Mouse (Mus musculus) myocyte (in vitro differentiated cells): ENCODE results near the gene Fkbp10. TPM values are rescaled to one million over a fixed set of nuclear protein-coding genes. Genes with fewer than 3 reads are reported as not detected.

Experiments used
- H3K27me3 ChIP-seq: one replicate; pipeline ENCODE4 v1.6.1; 2011; ENCODE audit not compliant: control insufficient read depth, insufficient read depth, insufficient read length
- H3K36me3 ChIP-seq: one replicate; pipeline ENCODE4 v1.6.1; 2011; ENCODE audit not compliant: control insufficient read depth, insufficient read depth
- H3K4me2 ChIP-seq: one replicate; pipeline ENCODE4 v1.6.1; 2011; ENCODE audit warnings: low read depth, control low read depth
- H3K4me3 ChIP-seq: one replicate; pipeline ENCODE4 v1.5.1; 2011; ENCODE audit warnings: mild to moderate bottlenecking, control low read depth, moderate library complexity
- H3K79me2 ChIP-seq: one replicate; pipeline ENCODE4 v1.6.1; 2011; ENCODE audit not compliant: control insufficient read depth, insufficient read depth
- H3ac ChIP-seq: one replicate; pipeline ENCODE4 v1.6.1; 2011; ENCODE audit not compliant: control insufficient read depth, insufficient read length
- CEBPB ChIP-seq: IDR thresholded peaks from 2 replicates; pipeline ENCODE4 v1.6.1; 2011; ENCODE audit warnings: mild to moderate bottlenecking, moderate library complexity; ENCODE audit not compliant: poor library complexity, insufficient read depth, severe bottlenecking
- E2F4 ChIP-seq: IDR thresholded peaks from one replicate; pipeline ENCODE4 v1.6.1; 2011; ENCODE audit warnings: mild to moderate bottlenecking, control low read depth, moderate library complexity; ENCODE audit not compliant: insufficient read depth
- MAX ChIP-seq: IDR thresholded peaks from one replicate; pipeline ENCODE4 v1.6.1; 2011; ENCODE audit warnings: low read depth, mild to moderate bottlenecking, control low read depth
- MYOD1 ChIP-seq, 3 experiments: IDR thresholded peaks; one replicate each; pipeline ENCODE4 v1.6.1; 2011; ENCODE audit warnings: control low read depth in 2 of 3, low read depth in 2 of 3, mild to moderate bottlenecking in 2 of 3, moderate library complexity in 1 of 3; ENCODE audit not compliant: insufficient read length in 2 of 3, control insufficient read depth in 1 of 3
- MYOG ChIP-seq, 3 experiments: IDR thresholded peaks; one replicate each; pipeline ENCODE4 v1.6.1; 2011; ENCODE audit warnings: control low read depth in 2 of 3, low read depth in 2 of 3, mild to moderate bottlenecking in 2 of 3; ENCODE audit not compliant: insufficient read length in 2 of 3, control insufficient read depth in 1 of 3, insufficient read depth in 1 of 3
- POLR2A ChIP-seq: IDR thresholded peaks from one replicate; pipeline ENCODE4 v1.6.1; 2011; ENCODE audit warnings: low read depth, mild to moderate bottlenecking, control low read depth, moderate library complexity; ENCODE audit not compliant: insufficient read length
- POLR2AphosphoS2 ChIP-seq: IDR thresholded peaks from one replicate; pipeline ENCODE4 v1.6.1; 2011; ENCODE audit warnings: low read depth, control low read depth; ENCODE audit not compliant: insufficient read length
- REST ChIP-seq: IDR thresholded peaks from one replicate; pipeline ENCODE4 v1.6.1; 2011; ENCODE audit warnings: mild to moderate bottlenecking, control low read depth, moderate library complexity; ENCODE audit not compliant: insufficient read depth, insufficient read length
- SRF ChIP-seq: IDR thresholded peaks from one replicate; pipeline ENCODE4 v1.6.1; 2011; ENCODE audit warnings: low read depth; ENCODE audit not compliant: control insufficient read depth, insufficient read length
- TCF12 ChIP-seq: IDR thresholded peaks from one replicate; pipeline ENCODE4 v1.6.1; 2011; ENCODE audit warnings: mild to moderate bottlenecking, control low read depth; ENCODE audit not compliant: poor library complexity, insufficient read depth, severe bottlenecking
- TCF3 ChIP-seq: IDR thresholded peaks from one replicate; pipeline ENCODE4 v1.6.1; 2011; ENCODE audit warnings: low read depth, control low read depth; ENCODE audit not compliant: insufficient read length
- USF1 ChIP-seq: IDR thresholded peaks from one replicate; pipeline ENCODE4 v1.6.1; 2011; ENCODE audit warnings: low read depth, mild to moderate bottlenecking, control low read depth, moderate library complexity
- polyA plus RNA-seq: library from polyadenylated mRNA; unstranded; fragments of >200 nt; fragmentation: generic; extraction: Trizol; gene quantifications from one replicate; pipeline ENCODE4 v1.2.1, GENCODE M21; 2012; ENCODE audit warnings: missing spikeins

Gene Fkbp10
- polyA plus RNA-seq, 1 experiment = 162 TPM

- no peak for TF ChIP-seq MYOG (IDR thresholded peaks at IDR 0.05; ENCODE audit: control insufficient read depth in 1 of 3, insufficient read depth in 1 of 3, insufficient read length in 2 of 3, low read depth in 2 of 3)
- TF ChIP-seq MAX = no peak
- TF ChIP-seq USF1 = no peak
- TF ChIP-seq TCF3 = no peak
- no peak for TF ChIP-seq POLR2AphosphoS2
- no peak for TF ChIP-seq SRF
- TF ChIP-seq CEBPB = no peak
- TF ChIP-seq REST = no peak
- no peak for TF ChIP-seq MYOD1 (IDR thresholded peaks at IDR 0.05; ENCODE audit: control insufficient read depth in 1 of 3, insufficient read length in 2 of 3, low read depth in 2 of 3)
- TF ChIP-seq TCF12 = no peak
- TF ChIP-seq E2F4 = no peak
- no peak for TF ChIP-seq POLR2A
- Histone ChIP-seq H3K4me3 (no peak overlapping the region), H3K79me2 (no peaks in the 10 kb centered on the region), H3ac (no peak overlapping the region), H3K4me2 (no peak overlapping the region), H3K27me3 (no peaks in the 10 kb centered on the region), H3K36me3 (no peaks in the 10 kb centered on the region)
Measured at GRCm38 (mm10) chr11:100404456-100405074, 10.9 kb upstream of the Fkbp10 start.

DNA sequence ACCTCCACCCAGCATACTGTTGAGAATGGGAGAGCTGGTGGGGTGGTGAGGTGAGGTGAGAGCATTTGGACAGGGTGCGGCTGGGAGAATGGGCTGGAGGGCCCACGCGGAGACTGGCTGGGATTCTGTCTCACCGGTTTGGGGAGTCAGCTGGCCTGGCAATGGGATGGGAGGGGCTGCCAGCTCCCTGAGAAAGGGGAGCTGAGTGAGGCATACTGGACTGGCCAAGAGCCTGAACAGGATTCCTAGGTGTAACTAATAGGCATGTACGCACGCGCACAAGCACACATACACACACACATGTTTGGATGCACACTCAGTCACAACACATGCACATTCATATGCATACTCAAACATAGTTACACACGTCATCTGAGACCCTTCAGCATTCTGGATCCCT lies 9.2 kb upstream of the Fkbp10 start:
- no peak overlapping the region for H3K4me2 ChIP-seq
- TF ChIP-seq REST (no peak), CEBPB (no peak), POLR2AphosphoS2 (peak; percentile 87), TCF12 (no peak)
- H3K4me3 ChIP-seq = no peak overlapping the region
- H3ac ChIP-seq = no peak overlapping the region
- H3K79me2 ChIP-seq = peaks cover 8% of the 10 kb centered on the region
- peaks cover 14% of the 10 kb centered on the region for H3K36me3 ChIP-seq
- no peaks in the 10 kb centered on the region for H3K27me3 ChIP-seq

GRCm38 (mm10) chr11:100406995-100407705 lies 8.3 kb upstream of the Fkbp10 start:
- no peak overlapping the region for H3K4me2 ChIP-seq
- no peak overlapping the region for H3K4me3 ChIP-seq
- H3K27me3 ChIP-seq = no peaks in the 10 kb centered on the region
- TF ChIP-seq SRF = no peak
- no peak for TF ChIP-seq E2F4
- peak; percentile 74 for TF ChIP-seq POLR2AphosphoS2
- TF ChIP-seq MAX = no peak
- no peak for TF ChIP-seq TCF3
- no peak for TF ChIP-seq TCF12
- H3K79me2 ChIP-seq = peaks cover 8% of the 10 kb centered on the region
- peaks cover 14% of the 10 kb centered on the region for H3K36me3 ChIP-seq
- H3ac ChIP-seq = no peak overlapping the region

- Histone ChIP-seq H3K4me2 (no peak overlapping the region), H3K4me3 (no peak overlapping the region), H3K36me3 (peaks cover 14% of the 10 kb centered on the region), H3ac (no peak overlapping the region), H3K79me2 (peaks cover 19% of the 10 kb centered on the region), H3K27me3 (no peaks in the 10 kb centered on the region)
- TF ChIP-seq TCF3 (no peak), MYOD1 (IDR thresholded peaks at IDR 0.05; ENCODE audit: control insufficient read depth in 1 of 3, insufficient read length in 2 of 3, low read depth in 2 of 3) (no peak), MAX (no peak), SRF (no peak), E2F4 (no peak), TCF12 (no peak), USF1 (no peak), POLR2A (no peak), MYOG (IDR thresholded peaks at IDR 0.05; ENCODE audit: control insufficient read depth in 1 of 3, insufficient read depth in 1 of 3, insufficient read length in 2 of 3, low read depth in 2 of 3) (no peak), POLR2AphosphoS2 (no peak), REST (no peak), CEBPB (no peak)
Measured at GRCm38 (mm10) chr11:100408076-100408834, 7.2 kb upstream of the Fkbp10 start.

DNA sequence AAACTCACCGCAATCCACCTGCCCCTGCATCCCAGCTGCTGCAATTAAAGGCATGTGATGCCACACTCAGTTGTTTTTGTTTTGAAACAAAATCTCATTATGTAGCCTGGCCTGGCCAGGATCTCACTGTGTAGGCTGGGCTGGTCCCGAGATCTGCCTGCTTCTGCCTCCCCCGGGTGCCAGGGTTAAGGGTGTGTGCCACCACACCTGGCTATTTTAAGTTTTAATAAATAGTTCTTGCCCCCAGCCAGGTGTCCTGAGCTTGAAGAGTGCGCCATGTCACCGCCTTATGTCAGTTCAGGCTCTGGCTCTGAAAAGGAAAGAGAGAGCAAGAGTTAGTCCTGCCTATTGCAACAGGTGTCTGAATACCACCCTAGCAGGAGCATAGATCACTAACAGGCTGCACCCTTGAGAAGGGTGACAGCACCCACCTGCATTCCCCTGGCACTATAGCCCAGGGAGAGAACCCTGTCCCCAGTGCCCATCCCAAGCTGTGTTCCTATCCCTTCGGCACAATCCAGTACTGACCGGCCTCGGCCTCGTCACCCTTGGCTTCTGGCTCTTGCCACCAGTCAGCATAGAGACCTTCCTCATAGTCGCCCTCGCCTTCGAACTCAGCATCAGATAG lies 6.5 kb upstream of the Fkbp10 start:
- no peaks in the 10 kb centered on the region for H3K27me3 ChIP-seq
- H3ac ChIP-seq = no peak overlapping the region
- peak in 1 of 3 experiments; percentile 17 for TF ChIP-seq MYOG (IDR thresholded peaks at IDR 0.05; ENCODE audit: control insufficient read depth in 1 of 3, insufficient read depth in 1 of 3, insufficient read length in 2 of 3, low read depth in 2 of 3)
- TF ChIP-seq TCF12 = no peak
- peak in 1 of 3 experiments; percentile 40 for TF ChIP-seq MYOD1 (IDR thresholded peaks at IDR 0.05; ENCODE audit: control insufficient read depth in 1 of 3, insufficient read length in 2 of 3, low read depth in 2 of 3)
- peaks cover 14% of the 10 kb centered on the region for H3K36me3 ChIP-seq
- no peak overlapping the region for H3K4me3 ChIP-seq
- peaks cover 26% of the 10 kb centered on the region for H3K79me2 ChIP-seq
- no peak overlapping the region for H3K4me2 ChIP-seq
